Mouse (Mus musculus): ENCODE results near the gene Nktr.

Gene Nktr

DNA sequence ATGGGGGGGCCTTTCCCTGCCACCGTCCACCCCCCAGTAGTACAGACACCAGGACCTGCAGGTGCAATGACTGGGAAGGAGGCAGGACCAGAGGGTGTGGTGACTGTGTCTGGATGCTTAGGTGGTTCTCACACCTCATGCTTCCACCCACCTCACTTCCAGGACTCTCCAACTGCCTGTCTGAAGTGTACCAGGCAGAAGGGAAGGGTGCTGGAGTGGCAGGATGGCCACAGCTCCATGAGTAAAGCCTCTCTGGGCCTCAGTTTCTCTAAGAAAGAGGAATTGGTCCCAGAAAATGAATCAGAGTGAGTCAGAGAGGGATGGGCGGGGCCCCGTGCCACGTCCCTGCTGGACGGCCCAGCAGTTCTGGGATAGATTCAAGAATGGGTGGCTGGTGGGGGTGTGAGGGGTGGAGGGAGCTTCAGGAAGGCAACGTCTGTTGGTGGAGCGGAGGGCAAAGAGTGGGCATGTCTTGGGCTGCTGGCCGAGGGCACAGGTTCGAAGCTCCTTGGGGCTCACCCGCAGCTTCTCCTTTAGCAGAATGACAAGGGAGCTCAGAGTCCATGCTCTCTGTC is 42.2 kb downstream of the Nktr start:
- in situ Hi-C loops (cut with MboI, MseI) = no loop called here

DNA sequence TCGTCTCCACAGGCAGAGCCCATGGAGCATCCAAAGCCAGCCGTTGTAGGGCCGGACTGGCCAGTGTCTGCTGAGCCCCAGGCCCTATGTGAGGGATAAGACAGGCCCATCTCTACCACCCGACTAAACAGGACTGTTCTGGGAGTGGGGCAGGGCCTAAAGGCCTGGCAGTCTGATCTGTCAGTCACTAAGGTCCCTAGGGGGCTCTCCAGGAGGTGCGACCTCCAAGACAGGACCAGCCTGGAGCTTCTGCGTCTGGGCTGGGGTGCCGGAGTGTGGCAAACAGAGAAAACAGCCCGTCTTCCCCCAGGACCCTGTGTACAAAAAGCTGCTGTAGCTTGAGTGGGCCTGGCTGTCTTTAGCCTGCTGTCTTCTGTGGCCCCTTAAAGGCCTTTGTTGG is 42.8 kb downstream of the Nktr start:
- in situ Hi-C loops (cut with MboI, MseI) = no loop called here

- in situ Hi-C loops (cut with MboI, MseI) = no loop called here
Measured at GRCm38 (mm10) chr9:121762248-121762647, 43.3 kb downstream of the Nktr start.

DNA sequence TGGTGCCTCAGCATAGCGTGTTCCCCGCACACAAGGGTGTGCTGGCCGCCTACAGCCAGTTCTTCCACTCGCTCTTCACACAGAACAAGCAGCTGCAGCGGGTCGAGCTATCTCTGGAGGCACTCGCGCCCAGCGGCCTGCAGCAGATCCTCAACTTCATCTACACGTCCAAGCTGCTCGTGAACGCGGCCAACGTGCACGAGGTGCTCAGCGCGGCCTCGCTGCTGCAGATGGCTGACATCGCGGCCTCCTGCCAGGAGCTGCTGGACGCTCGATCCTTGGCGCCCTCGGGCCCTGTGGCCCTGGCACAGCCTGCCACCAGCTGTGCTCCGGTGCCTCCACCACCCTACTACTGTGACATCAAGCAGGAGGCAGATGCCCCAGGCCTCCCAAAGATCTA is 43.8 kb downstream of the Nktr start:
- in situ Hi-C loops (cut with MboI, MseI) = no loop called here

DNA sequence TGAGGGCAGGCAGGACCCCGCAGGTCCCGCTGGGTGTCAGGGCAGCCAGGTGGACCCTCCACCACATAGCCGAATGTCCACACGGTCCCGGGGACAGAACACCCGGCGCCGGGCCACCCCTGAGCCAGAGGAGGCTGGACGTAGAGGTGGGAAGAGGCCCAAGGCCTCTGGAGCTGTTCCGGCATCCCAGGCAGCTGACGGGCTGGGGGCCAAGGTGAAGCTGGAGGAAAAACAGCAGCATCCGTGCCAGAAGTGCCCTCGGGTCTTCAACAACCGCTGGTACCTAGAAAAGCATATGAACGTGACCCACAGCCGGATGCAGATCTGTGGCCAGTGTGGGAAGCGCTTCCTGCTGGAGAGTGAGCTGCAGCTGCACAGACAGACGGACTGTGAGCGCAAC is 44.7 kb downstream of the Nktr start:
- in situ Hi-C loops (cut with MboI, MseI) = no loop called here

DNA sequence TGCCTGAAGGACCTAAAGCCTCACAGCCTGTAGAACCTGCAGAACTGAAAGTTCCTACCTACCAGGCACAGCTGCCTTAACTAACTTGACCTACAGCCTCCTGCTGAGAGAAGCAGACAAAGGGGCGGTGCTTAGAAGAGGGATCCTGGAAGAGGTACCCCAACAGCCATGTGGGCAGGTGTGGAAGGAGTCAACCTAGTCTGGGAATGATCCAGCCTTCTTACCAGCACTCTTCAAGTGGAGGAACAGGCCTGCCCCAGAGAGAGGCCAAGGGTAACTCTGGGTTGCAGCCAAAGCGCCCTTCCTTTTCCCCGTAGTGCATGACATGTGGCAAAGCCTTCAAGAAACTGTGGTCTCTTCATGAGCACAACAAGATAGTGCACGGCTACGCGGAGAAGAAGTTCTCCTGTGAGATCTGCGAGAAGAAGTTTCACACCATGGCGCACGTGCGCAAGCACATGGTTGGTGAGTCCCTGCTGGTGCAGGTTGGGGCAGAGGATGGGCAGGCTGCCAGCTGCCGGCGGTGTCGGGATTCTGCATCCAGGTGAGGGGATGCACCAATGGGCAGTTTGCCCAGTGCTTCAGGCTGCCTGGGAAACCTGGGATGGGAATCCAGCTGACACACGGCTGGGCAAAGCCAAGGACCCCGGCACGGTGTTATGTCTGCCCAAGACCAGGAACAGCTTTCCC is 46.3 kb downstream of the Nktr start:
- in situ Hi-C loops (cut with MboI, MseI) = no loop called here

GRCm38 (mm10) chr9:121772412-121772811 is 53.4 kb downstream of the Nktr start:
- in situ Hi-C loops (cut with MboI, MseI) = no loop called here

DNA sequence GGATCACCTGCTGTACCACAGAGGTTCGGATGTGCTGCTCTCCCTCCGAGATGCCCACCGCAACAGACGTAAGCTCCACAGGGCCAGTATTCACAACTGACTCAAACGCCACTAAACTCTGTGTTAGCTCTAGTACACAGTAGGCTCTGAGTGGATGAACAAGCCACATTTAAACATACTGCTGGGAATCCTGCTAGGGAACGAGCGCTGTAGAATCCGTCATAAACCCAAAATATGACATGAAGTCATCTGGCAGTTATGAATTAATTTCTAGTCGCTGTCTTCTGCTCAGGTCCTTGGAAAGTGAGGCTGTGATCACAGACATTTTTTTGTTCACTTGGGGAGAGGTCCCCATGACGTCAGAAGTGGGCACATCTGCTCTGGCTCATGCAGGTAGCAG is 57.0 kb downstream of the Nktr start:
- in situ Hi-C loops (cut with MboI, MseI) = no loop called here

DNA sequence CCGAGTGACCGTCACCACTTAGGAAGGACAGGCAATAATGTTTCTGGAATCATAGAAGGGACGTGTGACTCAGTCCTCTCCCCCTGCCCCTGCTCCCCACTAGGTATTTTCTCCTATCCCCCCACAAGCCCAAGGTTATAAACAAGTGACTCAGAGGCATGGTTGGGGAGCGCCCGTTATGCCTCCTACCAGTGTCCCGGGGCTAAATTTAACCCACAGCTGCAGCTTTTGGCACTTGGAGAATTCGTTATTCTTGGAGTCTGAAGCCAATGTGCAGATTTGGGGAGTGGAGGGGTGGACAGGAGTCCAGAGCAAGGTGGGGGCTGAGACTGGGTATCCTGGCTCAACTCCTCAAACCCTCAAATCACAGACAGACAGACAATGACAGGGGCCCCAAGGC is 57.5 kb downstream of the Nktr start:
- in situ Hi-C loops (cut with MboI, MseI) = no loop called here

DNA sequence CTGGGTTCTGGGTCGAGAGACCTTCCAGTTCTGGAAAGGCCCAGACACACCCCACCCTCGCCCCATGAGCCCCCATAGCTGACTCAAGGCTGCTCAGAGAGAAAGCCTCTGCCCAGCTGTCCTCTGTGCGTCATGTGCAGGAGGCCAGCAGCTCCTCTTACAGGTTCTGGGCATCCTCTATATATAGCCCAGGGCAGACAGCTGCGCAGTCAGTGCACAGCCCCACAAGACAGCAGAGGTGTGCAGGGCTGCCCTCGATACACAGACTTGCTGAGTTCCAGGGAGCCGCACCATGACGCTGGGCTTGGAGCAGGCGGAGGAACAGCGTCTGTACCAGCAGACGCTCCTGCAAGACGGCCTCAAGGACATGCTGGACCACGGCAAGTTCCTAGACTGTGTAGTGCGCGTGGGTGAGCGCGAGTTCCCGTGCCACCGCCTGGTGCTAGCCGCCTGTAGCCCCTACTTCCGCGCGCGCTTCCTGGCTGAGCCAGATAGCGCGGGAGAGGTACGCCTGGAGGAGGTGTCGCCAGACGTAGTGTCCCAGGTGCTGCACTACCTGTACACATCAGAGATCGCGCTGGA is 58.6 kb downstream of the Nktr start, which contains the start of gene Klhl40:
Gene Klhl40 (plus strand): TSS at position 124 of the 582 bp plus-strand sequence.
- in situ Hi-C loops (cut with MboI, MseI) = no loop called here

DNA sequence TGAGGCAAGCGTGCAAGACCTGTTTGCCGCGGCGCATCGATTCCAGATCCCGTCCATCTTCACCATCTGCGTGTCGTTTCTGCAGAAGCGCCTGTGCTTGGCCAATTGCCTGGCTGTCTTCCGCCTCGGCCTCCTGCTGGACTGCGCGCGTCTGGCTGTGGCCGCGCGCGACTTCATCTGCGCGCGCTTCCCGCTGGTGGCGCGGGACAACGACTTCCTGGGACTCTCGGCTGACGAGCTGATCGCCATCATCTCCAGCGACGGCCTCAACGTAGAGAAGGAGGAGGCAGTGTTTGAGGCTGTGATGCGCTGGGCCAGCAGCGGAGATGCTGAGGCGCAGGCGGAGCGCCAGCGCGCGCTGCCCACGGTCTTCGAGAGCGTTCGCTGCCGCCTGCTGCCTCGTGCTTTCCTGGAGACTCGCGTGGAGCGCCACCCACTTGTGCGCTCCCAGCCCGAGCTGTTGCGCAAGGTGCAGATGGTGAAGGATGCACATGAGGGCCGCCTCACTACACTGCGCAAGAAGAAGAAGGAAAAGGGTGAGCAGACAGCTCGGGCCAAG is 59.2 kb downstream of the Nktr start:
- in situ Hi-C loops (cut with MboI, MseI) = no loop called here

DNA sequence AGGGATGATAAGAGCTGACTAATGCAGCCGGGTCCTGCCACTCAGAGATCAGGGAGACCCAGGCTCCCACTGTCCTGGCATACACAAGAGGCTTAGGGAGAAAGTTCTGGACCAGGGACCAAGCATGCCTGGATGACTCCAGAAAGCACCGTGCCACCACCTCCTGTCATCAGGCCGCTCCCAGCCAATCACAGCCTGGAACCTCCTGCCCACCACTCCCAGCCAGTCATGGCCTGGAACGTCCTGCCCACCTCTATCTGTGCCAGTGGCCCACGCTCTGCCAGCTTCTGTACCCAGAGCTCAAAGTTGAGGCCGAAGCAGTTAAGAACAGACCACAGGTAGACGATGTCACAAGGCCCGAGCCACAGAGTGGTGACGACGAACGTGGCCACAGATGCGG is 65.8 kb downstream of the Nktr start:
- in situ Hi-C loops (cut with MboI, MseI) = no loop called here

DNA sequence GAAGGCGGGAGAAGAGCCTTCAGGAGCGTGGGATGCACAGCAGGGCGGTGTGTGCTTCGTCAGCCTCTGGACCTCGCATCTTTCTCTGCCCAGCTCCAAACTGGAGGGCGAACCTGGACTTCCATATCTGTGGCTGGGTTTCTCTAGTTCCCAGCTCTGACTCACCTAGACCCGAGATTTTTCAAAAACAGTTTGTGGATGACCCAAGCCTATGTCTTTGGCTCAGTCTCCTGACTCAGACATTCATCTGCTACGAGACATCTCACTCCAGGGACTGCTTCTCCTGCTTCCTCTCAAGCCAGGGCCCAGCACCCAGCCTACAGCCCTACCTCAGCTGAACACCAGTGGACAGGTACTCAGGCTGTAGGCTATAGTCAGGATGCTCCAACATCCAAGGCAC is 66.3 kb downstream of the Nktr start:
- in situ Hi-C loops (cut with MboI, MseI) = no loop called here

- in situ Hi-C loops (cut with MboI, MseI) = no loop called here
Measured at GRCm38 (mm10) chr9:121786359-121786758, 67.4 kb downstream of the Nktr start.

DNA sequence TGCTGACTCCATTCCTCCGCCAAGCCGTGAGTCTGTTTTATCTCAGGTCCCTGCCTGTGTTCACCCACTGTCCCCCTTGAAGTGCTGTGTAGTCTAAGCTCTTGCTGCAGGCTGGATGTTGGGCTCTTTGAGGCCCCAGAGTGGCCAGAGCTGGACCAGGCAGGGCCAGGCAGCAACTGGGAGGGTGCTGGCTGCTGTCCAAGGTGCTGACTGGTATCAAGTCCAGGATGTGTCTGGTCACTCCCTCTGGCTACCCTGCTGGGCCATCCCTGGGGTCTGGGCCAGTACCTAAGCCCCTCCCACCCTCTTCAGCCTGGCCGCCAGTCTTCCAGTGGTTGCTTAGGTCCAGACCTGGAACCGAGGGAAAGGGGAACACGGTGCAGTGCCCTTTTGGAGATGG is 72.2 kb downstream of the Nktr start:
- in situ Hi-C loops (cut with MboI, MseI) = no loop called here

GRCm38 (mm10) chr9:121791757-121792521 is 73.0 kb downstream of the Nktr start, which contains the start of gene Hhatl:
TSS of gene Hhatl (minus strand) at chr9:121792507.
- in situ Hi-C loops (cut with MboI, MseI) = no loop called here

GRCm38 (mm10) chr9:121794972-121795539 is 76.1 kb downstream of the Nktr start:
- in situ Hi-C loops (cut with MboI, MseI) = no loop called here

DNA sequence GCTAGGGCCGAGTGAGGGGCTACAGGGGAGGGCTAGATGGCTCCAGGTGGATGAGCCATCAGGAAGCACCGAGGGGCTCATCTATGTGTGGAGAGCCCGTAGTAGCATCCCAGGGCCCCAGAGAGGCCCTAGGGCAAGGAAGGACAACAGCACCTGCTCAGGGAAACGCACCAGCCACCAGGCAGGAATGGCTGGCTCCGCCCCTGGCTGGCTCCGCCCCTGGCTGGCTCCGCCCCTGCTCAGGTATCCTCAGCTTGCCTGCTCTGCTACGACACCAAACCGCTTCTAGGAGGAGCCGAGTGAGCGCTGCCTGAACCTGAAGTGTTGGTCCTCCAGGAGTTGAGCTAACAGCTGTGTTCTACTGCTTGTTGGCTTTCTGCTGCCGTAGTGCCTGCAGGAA is 78.8 kb downstream of the Nktr start:
- in situ Hi-C loops (cut with MboI, MseI) = no loop called here

DNA sequence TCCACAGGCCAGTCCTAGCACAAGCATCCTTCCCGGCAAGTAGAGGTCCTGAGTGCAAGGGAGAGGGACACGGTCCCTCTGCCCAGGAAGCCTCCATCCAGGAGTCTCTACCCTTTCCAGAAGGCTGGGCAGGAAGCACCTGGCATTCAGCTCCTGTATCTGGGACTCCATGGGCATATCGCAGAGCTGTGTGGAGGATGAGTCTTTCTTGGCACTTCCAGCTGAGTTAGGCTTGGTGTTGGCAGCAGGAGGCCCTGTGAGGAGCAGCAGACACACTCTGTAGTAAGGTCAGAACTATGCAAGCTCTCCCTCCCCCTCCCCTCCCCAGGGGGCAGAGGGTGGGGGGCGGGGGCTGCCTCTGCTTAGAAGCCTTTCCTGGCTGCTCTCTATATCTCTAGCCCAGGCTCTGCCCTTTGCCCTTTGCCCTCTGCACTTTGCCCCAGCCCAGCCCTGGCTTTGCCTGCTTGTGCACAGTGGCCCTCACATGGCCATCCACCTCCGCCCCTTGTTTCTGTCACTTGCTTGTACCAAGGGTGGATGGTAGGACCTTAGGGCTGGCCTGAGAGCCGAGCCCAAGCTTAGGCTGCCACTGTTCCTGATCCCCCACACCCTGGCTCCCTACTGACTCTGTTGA is 80.0 kb downstream of the Nktr start:
- in situ Hi-C loops (cut with MboI, MseI) = no loop called here

DNA sequence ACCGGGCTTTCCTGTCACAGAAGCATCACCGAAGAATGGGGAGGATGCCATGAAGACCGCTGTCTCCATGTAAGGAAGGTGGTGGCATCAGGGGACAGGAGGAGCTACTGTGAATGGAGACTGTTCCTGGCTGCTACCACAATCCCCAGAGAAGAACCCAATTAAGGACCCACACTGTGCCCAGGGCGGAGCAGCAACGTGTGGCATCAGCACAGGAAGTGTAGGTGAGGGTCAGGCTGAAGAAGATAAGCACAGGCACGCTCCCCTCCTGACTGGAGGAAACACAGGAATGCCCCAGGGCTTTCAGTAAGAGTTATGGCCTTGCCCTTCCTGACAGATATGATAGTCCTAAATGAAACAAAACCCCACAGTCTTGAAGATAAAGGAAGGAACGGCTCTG is 83.8 kb downstream of the Nktr start:
- in situ Hi-C loops (cut with MboI, MseI) = no loop called here
